Mouse (Mus musculus): ENCODE data around the gene Higd1a.

Higd1a gene

DNA sequence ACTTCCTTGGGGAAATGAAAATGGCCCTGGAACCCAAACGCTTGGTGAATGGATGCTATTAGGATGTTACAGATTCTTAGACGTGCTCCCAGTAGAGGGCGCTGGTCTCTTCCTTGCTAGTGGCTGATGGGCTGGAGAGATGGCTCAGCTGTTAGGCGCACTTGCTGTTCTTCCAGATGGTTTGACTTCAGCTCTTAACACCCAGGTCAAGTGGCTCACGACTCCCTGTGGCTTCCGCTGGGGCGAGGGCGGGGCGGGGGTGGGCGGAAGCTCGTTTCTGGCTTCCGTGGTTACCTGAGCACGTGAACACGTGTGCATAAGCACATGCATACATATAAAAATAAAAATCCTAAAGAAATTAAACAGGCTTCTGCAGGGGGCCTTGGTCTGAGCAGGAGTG, 22.7 kb upstream of the Higd1a start:
- peak; percentile 76 for DNase-seq (ENCODE audit: low read depth, low spot score)

DNA sequence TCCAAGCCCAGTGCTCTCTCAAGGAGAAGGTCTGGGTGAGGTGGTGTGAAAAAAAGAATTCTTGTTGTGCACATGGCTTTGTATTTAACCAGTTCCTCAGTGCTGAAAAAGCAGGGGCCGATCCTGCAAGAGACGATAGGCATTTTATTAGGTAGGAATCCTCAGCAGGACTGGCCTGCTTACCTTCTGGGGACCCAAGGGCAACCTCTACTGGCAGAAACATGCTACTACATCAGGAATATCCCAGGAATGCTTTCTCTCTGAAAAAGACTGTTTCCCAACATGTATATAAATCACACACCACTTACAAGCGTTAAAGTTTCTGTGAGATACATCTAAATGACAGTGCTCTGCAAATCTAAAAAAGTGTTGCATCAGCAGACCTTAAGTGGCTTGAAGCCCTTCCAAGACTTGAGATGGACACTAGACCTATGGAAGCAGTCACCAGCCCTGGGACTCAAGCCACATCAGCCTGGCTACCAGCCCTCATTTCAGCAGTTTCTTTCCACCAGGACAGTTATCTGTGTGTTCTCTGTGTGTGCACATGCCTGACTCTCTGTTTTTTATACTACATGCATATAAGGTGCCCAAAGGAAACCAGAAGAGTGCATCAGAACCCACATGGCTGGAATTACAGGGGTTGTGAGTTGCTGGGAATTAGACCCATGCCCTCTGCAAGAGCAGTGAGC, 19.0 kb upstream of the Higd1a start:
- peak; percentile 56 for DNase-seq (ENCODE audit: low read depth, low spot score)

DNA sequence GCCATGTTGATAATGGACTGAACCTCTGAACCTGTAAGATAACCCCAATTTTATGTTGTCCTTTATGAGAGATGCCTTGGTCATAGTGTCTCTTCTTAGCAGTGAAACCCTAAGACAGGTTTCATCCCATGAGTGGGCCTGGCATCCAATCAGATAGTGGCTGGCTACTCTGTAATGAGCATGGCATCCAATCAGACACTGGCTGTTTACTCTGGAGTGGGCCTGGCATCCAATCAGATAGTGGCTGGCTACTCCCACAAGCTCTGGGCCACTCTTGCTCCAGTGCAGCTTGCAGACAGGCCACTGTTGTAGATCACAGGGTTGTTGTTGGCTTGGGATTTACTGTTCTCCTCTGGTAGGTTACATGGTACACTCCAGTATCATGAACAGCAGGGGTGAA, 15.4 kb upstream of the Higd1a start:
- DNase-seq (ENCODE audit: low read depth, low spot score), result no peak

DNA sequence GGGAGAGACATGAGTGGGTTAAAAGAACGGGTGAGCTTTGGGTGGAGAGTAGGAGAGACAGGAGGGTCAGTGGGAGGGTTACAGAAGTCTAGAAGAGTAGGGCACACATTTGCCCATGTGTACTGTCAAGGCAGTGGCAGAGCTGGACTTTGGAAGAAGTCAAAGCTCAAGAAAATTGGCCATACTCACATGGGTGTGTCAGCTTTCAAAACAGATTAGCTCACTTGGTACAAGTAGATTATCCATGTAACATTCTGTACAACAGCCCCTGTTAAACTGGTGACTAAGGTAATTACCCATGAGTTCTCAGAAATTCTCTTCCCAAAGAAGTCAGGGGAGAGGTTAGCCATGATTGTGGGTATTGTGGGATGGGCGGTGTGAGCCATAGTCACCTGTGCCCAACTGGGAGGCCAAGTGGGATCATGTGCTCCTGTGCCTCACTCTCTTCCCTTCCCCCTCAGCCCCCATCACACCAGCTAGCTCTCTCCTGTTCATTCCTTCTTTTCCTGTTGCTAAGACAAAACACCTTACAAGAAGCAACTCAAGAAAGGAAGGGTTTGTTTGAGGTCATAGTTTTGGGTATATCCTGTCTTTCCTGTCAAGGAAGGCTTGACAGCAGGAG, 14.0 kb upstream of the Higd1a start:
- no peak for DNase-seq (ENCODE audit: low read depth, low spot score)

DNA sequence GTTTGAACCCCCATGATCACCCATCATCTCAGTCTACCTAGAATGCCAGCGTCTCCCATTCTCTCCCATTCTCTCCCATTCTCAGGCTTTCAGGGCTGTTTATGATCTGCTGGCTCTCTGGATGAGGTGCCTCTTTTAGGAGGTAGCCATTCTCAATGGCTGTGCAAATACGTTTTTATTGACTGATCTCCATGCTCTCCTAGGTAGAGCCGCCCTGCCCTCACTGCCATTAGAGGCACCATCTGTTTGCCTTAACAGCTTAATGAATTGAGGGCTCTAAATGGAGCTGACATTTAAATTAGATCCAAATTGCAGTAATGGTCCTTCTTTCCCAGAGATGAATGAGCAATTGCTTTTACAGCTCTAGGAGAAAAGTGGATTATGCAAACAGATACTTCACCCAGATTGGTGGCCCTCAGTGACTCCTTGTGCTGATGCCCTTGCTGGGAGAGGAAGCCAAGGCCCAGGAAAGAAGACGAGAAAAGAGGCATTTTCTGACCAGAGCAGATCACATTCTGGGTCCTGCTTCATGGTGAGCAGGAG, 11.9 kb upstream of the Higd1a start:
- DNase-seq (ENCODE audit: low read depth, low spot score), result no peak

DNA sequence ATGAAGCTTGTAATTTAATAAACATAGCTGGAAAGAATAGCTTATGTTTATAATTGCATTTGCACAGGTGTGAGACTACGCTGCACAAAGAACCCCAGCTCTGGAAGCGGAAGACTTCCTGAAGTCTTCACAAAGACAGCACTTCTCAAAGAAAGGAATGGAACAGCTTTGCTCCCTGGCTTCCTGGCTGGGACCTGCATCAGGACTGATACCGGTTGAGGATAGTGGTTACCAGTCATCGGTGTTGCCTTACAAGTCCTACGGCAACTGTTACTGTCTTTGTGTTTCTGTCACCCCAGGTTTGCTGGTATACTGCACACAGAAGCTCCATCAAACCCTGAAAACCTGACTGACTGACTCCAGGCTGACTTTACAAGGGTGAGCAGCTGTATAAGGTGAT, 11.3 kb upstream of the Higd1a start:
- no peak for DNase-seq (ENCODE audit: low read depth, low spot score)

DNA sequence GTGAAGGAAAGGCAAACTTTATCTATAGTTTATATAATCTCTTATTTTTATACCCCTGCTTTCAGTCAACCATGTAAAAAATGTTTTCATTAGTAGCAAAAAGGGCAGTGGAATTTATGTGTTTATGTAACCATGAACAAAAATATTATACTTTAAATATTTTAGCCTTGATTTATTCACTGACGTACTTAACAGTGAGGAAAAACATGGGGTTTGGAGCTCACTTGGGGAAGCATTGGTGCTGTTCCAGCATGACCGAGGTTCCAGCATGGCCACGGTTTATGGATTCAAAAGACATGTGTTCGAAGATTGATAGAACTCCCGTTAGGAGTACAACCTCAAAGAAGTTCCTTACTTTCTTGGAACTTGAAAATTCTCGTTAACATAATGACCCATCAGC, 10.1 kb upstream of the Higd1a start:
- DNase-seq (ENCODE audit: low read depth, low spot score), result no peak

DNA sequence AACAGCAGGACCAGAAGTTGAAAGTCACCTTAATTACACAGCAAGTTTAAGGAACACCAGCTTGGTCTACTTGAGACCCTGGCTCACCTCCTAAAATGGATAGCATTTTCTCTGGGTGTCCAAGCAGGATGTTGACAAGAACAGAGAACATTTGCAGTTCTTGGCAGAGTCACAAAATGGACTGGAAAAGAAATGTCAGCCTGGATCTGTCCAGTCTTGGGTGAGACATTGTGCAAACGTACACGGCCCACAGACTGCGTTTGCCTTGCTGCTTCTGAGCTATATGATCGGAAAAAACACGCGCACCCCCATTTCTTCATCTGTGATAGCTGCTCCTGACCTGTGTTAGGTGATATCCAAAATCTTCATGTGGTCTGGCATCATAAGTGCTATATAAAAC, 9.5 kb upstream of the Higd1a start:
- no peak for DNase-seq (ENCODE audit: low read depth, low spot score)

DNA sequence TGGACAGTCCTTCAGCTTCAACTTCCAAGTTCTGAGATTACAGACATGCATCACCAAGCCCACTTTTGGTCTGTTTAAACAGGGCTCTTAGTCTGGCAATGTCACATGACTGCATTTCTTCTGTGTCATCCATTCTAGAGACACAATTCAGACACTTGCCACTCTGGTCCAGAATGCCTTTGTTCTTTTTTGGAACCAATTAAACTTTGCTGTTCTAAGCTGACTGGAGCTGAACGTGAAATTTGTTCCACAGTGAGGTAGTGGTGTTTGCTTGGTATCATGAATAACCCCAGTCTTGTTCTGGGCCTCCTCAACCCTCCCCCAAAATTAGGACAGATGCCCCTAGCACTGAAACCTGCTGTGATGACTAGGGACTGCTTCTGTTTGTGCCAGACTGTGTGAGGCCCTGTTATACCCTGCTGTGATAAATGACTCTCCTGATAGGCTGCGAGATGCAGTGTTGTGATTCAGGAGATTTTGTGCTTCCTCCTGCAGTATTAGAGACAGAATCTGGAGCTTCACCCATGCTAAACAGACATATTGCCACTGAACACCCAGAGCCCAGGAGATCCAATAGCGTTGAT, 7.4 kb upstream of the Higd1a start:
- no peak for DNase-seq (ENCODE audit: low read depth, low spot score)

DNA sequence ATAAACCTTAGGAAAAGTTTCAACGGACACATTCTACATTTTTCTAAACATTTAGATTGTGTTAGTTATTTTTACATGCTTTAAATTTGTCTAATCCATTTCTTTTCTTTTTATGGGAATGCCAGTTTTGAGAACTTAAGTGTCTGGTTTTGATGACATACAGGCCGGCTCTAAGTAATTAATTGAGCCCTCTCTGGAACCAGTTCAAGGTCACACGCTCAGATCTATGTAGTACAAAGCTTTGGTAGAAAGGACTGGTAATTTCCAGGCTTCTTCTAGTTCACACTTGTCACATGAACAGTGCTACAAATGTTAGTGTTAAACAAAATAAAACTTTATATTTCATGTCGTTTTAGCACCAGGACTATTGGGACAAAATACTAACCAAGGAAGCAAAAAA, 6.7 kb upstream of the Higd1a start:
- DNase-seq (ENCODE audit: low read depth, low spot score), result no peak

DNA sequence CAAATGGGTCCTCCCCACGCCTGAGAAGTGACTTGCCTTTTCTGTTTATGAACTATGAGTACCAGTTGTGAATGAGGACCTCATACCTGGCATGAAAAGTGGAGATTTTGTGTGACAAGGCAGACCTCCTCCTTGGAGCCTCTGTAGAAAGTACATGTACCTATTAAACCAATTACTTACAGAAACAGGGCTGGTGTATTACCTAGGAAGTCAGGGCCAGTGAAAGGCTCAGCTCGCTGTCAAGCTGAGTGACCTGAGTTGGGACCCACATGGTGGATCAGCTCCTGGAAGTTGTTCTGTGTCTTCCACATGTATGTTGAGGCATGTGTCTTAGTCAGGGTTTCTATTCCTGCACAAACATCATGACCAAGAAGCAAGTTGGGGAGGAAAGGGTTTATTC, 2.8 kb upstream of the Higd1a start:
- DNase-seq (ENCODE audit: low read depth, low spot score), result no peak

DNA sequence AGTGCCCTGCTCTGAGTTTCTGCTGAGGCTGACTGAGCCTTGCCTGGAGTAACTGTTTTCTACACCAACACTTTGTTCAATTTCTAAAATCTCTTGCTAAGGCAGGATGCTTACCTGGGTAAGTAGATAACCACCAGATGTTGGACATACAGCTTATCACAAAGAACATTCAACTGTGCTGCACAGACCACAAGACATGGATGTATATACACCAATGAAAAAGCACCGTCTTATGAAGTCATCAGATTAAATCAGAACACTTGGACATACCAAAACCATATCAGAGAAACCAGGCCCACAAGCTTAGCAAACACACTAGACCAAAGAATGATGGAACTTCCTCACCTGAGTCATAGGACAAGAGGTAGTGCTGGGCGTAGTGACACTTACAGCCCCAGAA, 1.2 kb upstream of the Higd1a start:
- DNase-seq (ENCODE audit: low read depth, low spot score), result no peak

DNA sequence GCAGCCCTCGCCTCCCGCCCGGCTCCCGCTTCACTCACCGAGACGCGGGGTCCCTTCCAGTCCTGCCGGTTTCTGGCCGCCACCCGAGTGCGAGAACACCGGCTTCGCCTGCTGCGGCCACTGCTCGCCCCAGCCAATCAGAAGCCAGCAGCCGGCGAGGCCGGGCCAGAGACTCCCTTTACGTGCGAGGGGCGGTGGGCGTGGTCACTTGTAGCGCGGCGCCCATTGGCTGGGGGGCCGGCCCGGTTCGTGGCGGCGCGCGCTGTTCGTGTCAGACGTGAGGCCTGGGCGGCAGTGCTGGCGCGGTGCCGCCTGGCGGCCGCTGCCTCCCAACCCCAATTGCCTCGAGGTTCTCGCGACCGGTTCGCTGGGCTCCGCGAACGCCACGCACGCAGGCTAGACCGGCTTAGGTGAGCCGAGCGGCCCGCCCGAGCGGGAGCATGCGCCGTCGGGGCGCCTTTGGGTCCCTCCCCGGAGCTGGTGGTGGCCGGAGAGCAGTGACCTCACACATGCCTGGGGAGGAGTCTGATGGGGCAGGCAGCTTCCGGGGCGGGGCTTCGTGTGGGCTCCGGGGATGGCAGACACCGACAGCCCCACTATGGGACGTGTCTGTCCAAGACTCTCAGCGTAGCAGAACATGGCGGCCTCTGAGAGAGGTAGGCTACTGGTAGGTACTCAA, 549 bp downstream of the Higd1a start:
- peak; percentile 99 for DNase-seq (ENCODE audit: low read depth, low spot score)

DNA sequence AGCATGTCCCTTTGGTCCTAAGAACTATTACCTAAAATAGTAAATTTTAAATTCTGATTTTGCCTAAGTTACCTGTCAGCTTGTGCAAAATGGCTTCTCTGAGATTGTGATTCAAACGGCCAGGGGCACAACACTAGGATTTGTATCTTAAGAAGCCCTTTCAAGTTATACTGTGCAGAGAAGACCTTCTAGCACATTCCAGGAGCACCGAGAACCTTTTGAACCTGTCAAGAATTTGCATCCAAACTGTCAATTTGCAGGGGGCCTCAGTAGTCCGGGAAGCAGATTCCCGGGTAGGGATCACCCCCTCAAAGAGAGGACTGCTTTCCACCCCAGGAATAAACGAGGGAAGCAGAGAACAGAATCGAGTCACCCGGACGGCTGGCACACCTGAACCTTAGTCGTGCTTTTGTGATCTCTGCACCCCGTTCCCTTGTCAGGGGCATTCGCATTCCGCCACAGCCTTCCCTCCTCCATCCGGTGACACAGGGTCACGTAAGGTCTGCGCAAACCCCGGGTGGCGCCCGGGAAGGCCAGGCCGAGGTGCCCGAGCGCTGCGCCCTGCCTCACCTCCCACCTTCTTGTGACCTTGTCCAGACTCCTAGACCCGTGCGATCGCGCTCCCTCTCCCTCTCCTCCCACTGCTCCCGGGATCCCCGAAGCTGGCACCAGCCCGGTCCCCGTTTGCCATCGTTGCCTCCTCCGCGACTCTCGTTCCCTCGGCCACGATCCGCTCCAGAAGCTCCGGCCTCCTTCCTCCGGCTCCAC, 1.3 kb downstream of the Higd1a start:
- DNase-seq (ENCODE audit: low read depth, low spot score), result peak; percentile 71

DNA sequence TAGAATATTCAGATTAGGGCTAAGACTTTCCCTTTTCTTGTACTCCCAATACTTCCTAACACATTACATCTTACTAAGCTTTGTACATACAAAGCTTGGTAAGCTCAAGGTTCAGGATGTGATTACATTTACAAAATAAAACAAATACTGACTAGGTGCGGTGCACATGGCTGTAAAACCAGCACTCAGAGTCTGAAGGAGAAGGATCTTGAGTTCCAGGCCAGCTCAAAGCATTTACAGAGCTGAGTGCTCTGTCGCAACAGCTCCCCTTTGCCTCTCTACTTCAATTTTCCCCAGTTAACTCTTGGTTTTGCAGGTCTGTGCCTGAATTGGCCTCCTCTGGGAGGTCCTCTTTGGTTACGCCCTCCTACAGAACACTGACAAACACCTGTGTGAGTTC, 3.9 kb downstream of the Higd1a start:
- no peak for DNase-seq (ENCODE audit: low read depth, low spot score)

DNA sequence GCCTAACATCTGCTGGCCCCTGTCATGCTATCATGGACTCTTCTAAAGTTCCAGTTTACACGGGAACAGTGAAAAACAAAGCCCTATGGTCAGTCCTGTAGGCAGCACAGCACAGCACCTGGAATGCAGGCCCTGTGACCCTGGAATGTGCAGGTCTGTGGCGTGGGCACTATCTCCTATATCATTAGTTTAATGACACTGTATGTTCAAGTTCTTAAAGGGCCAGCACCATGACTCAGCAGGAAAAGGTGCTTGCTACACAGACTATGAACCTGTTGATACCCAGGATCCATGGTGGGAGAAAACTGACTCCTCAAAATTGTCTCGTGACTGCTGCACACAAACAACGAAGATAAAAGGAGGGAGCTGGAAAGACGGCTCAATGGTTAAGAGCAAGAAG, 10.3 kb downstream of the Higd1a start:
- DNase-seq (ENCODE audit: low read depth, low spot score), result no peak

DNA sequence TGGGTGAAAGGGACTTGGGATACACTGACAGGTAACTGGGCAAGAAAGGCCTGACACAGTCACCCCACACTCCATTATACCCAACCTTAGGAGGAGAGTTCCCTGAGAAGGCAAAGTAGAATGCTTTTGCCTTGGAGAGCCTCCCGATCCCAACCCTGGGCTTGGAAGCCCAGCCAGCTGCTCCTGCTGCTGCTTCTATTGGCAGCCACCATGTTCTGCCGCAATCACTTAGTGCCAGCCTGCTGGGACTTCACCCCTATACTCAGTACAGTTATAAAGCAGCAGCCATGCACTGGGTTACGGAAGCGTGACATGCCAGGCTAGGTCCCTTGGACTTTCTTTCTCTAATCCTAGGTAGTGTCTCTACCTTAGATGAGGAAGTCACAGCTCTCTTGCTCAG, 11.0 kb downstream of the Higd1a start:
- DNase-seq (ENCODE audit: low read depth, low spot score), result no peak

DNA sequence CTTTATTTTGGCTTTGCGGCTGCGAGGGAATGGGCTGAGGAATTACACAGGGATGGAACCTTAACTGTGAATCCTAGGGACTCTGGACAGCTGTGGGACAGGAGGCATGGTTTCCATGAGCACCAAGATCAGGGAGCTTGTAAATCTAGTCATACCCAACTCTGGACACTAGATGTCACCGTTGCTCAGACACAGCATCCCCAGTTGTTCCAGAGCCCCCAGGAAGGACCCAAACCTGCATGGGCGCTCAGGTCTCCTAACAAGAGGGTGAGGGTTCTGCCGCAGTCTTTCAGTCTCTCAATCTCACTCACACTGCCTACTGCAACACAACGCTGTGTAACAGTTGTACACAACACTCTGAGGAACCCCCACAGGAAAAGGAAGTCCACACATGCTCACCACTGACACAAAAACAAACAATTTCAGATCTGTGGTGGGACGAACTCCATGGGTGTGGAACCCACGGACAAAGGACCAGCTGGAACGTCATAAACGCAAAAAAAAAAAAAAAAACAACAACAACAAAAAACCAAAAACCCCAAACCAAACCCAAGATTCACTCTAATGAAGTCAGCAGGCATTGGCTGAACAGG, 11.5 kb downstream of the Higd1a start:
- peak; percentile 75 for DNase-seq (ENCODE audit: low read depth, low spot score)

DNA sequence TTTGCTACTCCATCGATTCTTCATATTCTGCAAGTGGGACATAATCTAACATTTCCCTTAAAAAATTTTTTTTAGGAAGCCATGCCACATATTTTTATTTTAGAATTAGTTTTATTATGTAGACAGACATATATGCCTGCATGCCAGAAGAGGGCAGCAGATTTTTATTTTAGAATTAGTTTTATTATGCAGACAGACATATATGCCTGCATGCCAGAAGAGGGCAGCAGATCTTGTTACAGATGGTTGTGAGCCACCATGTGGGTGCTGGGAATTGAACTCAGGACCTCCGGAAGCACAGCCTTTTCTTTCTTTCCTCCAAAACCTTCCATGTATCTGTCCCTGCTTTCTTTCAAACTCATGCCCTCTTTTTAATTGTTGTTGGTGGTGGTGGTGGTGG, 15.2 kb downstream of the Higd1a start:
- peak; percentile 45 for DNase-seq (ENCODE audit: low read depth, low spot score)

DNA sequence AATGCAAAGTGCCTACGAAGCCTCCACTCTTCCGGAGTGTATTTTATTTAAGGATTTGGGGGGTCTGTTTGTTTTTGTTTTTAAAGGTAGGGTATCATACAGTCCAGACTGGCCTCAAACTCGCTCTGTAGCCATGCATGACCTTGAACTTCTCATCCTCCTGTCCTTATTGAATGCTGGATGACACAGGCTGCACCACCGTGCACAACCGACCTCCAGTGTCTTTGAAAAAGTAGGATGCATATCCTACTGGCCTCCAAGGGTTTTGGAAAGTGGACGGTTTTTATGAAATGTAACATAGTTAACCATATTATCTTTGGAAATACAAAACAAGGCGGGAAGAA, 18.6 kb downstream of the Higd1a start:
- DNase-seq (ENCODE audit: low read depth, low spot score), result no peak

DNA sequence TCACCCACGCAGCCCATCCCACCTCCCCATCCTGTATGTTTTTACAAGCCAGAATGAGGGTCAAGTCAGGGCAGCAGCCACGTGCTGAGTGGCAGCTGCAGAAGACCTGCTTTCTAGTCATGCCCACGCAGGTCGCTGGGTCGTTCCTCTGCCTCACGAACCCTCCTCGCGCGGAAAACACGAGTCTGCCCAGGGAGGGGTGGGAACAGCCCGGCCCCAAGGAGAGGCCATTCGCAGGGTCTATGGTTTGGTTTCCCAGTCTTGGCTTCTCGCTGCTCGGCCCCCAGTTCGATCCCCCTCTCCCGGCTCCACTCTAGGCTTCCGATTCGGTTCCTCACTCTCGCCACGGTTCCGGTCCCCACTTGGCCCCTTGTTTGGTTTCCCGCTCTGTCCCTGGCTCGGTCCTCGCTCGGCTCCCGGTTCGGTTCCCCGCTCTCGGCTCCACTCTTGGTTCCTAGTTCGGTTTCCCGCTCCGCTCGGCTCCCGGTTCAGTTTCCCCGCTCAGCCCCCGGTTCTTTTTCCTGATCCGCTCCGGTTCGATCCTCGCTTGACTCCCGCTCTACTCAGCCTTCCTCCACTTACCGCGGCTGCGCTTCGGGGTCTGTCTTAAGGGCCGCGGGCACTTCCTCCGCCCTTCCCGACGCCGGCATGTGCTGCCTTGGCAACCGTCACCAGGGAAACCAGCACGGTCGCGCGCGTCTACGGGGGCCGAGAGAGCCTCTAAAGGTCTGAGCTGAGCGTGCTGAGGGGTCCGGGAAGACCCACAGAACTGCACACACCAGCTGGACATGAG, 19.1 kb downstream of the Higd1a start, which contains the start of gene Ccdc13:
TSS of gene Ccdc13 (minus strand) at position 633 of the 793 bp plus-strand sequence.
- DNase-seq (ENCODE audit: low read depth, low spot score), result peak; percentile 45

Data from CD4-positive, CD25-positive, alpha-beta regulatory T cell, adult 2 months (primary cell).